Mouse (Mus musculus) forelimb bud, embryonic 11.5 days (tissue): Measurements from ENCODE around the gene Lnx2.

Source experiments
- DNase-seq: peaks from one replicate; pipeline ENCODE4 v3.0.0-alpha.2; 2012; ENCODE audit warnings: low read depth, low spot score

The Lnx2 gene

GRCm38 (mm10) chr5:147020579-147020978 lies 55.8 kb downstream of the Lnx2 start:
- no peak for DNase-seq

DNA sequence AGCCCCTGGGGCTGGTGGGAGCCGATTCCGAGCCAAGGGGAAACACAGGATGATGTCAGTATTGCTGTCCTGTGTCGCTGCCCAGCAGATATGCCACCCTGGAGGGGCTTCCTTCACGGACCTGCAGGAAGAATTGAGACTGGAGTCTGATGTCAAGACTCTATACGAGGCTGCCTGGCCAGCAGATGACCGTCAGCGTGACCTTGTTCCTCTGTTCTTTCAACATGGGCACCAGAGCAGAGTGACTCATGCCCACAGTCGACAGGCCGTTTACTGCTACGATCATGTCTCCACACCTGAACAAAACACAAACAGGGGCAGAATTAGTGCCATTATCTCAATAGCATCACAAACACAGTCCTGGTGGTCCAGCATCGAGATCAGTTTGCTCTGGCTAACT lies 57.6 kb downstream of the Lnx2 start:
- DNase-seq, result no peak

DNA sequence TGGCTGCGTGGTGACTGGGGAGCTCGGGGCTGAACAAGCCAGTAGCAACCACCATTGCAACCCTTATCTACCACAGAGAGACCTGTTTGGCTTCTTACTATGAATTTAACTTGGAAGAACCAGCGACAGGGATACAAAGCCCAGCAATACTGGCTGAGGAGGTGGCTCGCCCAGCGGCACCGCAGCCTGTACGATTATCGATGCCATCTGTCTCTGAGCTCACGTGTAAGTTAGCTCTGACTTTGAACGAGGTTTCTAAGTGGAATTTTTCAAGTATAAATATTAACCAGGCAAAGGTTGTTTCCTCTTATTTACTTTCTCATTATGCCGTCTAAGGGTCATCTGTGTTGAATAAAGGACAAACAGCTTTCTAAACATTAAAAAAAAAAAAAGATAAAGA lies 58.9 kb downstream of the Lnx2 start:
- DNase-seq, result no peak

DNA sequence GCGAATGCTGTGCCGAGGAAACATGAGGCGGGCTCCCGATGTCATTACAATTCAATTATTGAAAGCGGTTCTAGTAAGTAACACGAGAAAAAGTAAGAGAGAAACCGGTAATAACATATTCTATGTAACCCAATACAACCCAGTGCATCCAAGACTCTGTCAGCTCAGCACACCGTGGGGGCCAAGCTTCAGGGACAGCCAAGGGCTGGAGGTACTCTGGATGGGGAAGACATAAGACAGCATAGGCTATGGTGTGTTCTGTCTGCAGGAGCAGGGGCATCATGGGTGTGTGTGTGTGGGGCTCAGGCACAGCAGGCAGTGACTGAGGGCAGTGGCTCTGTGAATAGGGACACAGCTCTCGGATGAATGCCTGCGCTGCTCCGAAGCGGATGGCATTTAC lies 59.8 kb downstream of the Lnx2 start:
- no peak for DNase-seq

DNA sequence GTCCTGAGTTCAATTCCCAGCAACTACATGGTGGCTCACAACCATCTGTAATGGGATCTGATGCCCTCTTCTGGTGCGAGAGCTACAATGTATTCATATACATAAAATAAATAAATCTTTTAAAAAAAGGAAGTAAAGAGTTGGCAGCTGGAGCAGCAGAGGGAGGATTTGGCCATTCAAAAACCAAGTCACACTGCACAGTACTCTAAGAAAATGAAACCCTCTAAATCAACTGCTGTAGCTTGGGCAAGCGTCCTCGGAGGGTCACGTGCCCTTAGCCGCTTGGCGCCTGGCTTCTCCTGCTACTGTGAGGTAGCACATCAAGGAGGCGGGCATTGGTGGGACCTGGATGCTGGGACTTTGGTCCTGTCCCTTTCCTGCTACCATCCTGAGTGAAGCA lies 61.2 kb downstream of the Lnx2 start:
- DNase-seq, result no peak

DNA sequence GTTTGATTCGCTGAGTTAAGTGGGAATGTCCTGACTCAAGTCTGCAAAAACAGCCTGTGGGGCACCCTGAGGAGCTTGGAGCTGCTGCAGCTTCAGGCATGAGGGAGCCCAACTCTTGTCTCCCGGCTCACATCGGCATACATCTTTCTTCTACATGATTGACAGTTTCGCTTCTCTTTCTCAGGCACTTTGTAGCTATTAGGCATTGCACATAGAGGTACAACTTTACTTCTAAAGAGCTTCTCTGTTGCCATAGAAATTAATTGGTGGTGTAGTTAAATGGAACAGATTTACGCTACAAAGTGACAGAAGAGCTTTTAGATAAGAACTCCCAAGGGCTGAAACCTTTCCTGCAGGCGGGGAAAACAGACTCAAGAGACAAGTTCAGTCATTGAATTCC lies 62.5 kb downstream of the Lnx2 start:
- no peak for DNase-seq

DNA sequence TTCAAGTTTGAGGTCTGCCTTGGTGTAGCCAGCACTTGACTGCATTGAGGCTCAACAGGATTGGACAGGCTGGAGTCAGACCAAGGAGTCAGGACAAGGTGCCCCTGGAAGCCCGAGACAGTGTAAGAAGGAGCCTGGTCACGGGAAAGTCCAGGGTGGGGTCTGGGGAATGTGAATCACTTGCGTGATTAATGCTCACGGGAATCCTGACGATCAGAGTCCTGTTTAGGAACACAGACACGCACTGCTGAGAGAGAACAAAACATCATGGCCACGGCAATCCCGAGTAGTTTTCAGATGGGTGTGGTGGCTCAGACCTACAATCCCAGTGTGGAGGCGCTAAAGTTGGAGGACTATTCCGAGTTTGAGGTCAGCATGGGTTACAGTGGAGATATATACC lies 65.1 kb downstream of the Lnx2 start:
- DNase-seq, result no peak

GRCm38 (mm10) chr5:147003303-147003702 lies 73.1 kb downstream of the Lnx2 start:
- DNase-seq, result no peak

DNA sequence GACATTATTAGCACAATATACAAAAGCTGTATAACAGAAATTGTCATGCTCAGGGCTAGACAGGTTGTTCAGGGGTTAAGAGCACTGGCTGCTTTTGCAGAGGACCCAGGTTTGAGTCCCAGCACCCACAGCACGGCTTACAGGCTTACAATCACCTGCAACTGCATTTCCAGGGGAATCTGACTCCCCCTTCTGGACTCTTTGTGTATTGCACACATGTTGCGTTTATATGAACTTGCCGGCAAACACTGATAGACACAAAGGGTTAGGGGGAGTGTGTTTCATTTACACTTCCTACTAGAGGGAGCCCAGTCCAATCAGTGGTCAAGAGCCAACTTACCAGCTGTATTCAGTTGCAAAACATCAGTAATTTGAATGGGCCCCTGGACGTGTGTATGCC lies 75.1 kb downstream of the Lnx2 start:
- DNase-seq, result no peak

GRCm38 (mm10) chr5:146998802-146999201 lies 77.6 kb downstream of the Lnx2 start:
- no peak for DNase-seq

DNA sequence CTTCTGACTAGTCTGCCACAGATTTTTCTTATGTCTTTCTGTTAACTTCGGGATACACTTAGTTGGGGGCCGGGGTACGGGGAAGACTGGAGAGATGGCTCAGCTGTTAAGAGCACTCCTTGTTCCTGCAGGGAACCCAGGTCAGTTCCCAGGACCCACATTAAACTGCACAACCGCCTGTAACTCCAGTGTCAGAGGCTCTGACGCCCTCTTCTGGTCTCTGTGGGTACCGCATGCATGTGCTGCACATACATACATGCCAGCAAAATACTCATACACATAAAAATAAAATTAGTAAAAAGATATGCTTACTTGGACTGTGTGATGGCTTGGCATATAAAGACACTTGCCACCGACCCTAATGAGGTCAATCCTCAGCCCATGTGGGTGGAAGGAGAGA lies 79.6 kb downstream of the Lnx2 start:
- no peak for DNase-seq

DNA sequence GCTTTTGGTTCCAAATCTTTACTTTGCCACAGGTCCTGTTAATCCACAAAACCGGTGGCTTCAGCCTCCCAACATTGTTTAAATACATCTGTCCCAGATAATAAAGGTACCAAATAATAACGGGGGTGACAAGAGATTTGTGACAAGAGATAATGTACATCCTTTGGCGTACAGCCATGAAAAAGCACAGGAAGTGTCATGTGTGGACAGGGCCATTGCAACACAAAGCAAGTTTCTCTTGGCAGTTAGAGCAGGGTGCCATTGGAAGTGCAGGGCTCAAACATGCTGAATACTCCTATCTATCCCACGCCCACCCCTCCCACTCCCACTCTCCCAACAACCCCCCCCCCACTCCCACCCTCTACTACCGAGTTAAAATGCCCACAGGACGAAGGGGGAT lies 81.4 kb downstream of the Lnx2 start:
- DNase-seq, result no peak

DNA sequence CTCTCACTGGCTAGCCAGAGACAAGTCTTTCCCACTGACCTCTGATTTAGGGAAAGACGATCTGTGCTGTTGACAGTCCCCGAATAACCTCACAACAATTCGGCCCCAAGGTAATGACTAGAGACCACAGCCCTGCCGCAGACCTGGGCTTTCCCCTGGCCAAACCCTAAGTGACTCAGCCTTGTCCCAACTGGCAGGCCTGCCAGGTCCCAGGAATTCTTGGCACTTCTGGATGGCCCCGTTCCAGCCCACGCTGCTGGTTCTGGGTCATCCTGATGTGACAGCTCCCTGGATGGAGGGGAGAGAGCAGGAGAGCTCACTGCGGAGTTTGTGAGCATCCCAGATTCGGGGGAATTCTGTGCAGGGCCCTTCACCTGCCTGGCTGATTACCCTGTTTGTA lies 82.9 kb downstream of the Lnx2 start:
- DNase-seq, result no peak

DNA sequence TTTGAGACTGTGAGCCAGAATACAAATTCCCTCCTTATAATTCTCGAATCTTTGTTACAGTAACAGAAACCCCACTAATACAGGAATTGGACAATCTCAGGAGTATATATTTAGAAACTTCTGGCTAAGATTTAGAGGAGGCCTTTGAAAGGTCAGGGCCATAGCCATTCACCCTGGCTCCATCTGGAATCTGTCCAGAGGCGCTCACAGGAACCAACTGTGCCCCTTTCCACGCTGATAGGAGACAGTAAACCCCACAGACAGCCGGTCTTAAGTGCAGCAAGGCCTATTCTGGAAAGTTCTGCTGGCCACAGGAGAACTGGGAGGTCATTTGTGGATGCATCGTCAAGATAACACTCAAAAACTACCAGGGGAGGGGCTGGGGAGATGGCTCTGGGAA lies 87.3 kb downstream of the Lnx2 start:
- DNase-seq, result no peak

DNA sequence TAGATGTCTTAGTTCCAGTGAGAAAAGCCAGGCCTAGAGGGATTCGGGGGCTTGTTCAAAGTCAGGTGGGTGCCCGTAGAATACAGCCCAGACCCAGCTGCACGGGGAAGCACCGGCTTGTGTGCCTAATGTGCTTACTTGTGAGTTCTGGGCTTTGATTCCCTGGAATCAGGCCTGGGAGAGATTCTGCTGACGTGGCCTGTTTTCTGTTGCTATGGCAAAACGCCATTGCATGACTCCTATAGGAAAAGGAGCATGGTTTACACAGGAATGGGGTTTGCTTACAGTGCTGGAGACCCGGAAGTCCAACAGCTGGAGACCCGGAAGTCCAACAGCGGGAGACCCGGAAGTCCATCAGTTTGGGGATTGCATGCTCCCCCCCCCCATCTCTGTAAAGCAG lies 88.8 kb downstream of the Lnx2 start:
- DNase-seq, result no peak

GRCm38 (mm10) chr5:146985725-146986433 lies 90.5 kb downstream of the Lnx2 start:
- DNase-seq, result no peak

GRCm38 (mm10) chr5:146983216-146983615 lies 93.2 kb downstream of the Lnx2 start:
- peak; percentile 75 for DNase-seq

- DNase-seq, result no peak
Observed at GRCm38 (mm10) chr5:146981376-146981775, 95.0 kb downstream of the Lnx2 start.

DNA sequence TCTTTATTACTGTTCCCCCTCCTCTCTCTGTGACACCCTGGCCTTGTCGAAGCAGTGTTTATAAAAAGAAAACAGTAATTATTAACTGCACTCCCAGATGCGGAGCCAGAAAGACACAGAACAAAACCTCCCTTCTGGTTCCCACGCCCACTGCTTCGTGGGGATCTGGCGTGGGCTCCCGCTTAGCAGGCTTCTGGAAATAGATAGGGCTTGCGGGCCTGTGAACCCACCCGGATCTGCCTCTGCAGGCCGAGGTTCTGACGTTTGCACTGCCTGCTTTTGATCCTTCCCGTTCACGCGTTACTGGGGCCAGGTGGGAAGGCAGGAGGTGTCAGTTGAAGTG lies 101.6 kb downstream of the Lnx2 start:
- no peak for DNase-seq

DNA sequence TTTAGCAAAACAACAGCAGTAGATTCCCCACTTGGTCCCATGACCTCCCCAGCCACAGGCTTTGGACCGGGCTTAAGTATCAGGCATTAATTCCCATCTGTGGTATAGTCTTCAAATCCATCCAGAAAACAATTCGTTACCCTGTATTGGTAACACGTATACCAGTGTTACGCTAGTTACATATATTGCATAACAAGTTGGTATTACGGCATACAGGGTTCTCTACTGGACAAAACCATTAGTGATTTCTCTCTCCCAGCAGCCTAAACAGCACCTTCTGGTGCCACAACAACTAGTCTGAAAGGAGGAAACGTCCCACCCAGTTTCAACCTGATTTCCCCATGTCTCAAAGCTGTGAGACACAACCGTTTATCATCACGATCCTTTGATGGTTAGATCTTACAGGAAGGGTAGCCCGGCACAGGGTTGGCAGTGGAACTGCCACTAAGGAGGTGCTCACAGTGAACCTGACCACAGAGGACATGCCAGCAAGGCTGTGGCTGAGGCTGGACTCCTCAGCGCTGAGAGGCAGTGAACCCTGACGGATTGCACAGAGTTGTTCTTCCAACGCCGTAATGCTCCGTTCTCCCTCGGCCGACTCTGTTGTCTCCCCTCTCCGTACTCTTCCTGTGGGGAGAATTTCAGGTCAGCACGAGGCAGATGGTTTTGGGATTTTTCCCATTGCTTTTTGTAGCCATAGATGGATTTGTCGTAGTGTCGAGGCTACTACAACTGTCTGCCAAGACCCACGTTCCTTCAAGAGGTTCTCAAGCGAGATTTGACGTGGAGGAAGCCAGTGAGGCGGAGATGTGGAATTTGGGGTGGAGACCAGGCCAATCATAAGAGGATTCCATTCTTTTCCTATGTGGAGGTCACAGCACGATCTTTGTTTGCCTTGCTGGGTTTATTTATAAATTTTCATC lies 102.3 kb downstream of the Lnx2 start:
- no peak for DNase-seq

DNA sequence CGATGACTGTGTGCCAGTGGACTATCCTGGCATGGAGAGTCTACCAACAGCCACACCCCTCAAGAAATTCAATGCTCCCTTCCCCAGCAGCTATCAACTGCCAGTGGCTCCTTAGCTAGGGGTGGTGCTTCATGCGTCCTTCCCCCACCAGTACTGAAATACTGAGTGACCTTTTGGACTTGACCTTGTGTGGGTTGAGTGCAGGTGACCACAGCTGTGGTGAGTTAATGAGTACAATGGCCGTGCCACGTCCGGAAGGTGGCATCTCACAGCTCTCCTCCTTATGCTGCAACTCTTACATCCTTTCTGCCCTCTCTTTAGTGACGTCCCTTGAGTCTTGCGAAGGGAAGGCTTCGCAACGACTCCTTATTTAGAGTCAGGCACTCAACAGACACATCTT lies 103.0 kb downstream of the Lnx2 start:
- no peak for DNase-seq

DNA sequence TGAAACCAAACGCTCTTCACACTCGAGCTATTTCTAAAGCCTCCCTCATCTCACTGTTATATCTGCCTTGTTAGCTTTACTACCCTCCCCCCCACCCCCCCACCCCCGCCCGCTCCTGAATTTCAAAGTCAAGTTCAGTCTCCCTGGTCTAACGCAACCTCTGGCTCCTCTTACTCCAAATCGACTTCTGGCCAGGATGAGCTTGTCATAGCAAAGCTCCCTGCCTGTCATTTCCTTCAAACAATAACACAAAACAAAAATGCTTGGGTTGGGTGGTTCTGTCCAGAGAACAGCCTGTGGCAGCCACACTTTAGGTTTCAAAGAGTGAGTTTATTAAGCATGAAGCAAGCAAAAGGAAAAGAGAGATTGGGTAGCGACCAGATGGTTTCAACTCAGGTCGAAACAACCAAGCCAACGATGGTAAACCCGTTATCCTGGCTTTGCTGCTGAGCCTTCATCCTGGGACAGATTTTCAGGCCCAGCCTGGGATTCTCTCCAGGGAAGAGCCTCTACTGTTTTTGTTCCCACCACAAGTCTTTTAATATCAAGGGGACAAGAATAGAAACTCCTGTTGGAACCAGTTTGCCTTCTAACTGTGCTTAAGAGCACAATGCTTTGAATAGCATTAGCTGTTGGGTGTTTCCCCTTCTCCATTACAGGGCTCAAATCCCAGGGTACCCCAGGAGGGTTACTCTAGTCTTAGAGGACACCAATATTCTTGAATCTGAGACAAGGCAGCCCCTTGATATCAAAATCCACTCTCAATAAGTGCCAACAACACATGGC lies 104.4 kb downstream of the Lnx2 start:
- DNase-seq, result no peak
